In genomic region chr11:5498422-5498821, GRCm38 (mm10) we compare ENCODE assay signal across 12 mouse cellular contexts. TPM values are rescaled to one million over a fixed set of nuclear protein-coding genes. Genes with fewer than 3 reads are reported as not detected.
DNase-seq lines count a peak whose midpoint lies in the region; ATAC-seq and TF ChIP-seq lines count a peak whose summit lies in the region.
"Had no signal": no experiment of that assay in that cellular context is flagged by ENCODE, and none has a peak within 500 bp of the region (broad histone marks: within the 10 kb centered on the region; RNA-seq: fewer than 3 reads in every experiment).

No protein-coding gene starts in this region.

- no peak overlapping the region for H3K4me2 ChIP-seq in heart, embryonic 16.5 days (ENCODE audit: low read depth, low read length)
- H3K4me2 ChIP-seq in embryonic facial prominence, embryonic 15.5 days (replicated peaks), result no peak overlapping the region
- peak overlapping the region; percentile 19 for H3K4me2 ChIP-seq in liver, embryonic 16.5 days (ENCODE audit: low read depth, low read length)
- H3K4me2 ChIP-seq in midbrain, embryonic 15.5 days, result no peak overlapping the region
- H3K4me2 ChIP-seq: limb, embryonic 12.5 days; neural tube, embryonic 15.5 days had no signal

- H3K27me3 ChIP-seq in heart, embryonic 16.5 days (ENCODE audit: control insufficient read depth, insufficient read depth, low read length), result no peaks in the 10 kb centered on the region
- H3K27me3 ChIP-seq in E14TG2a.4 (ENCODE audit: insufficient read depth, low read length), result no peaks in the 10 kb centered on the region
- no peaks in the 10 kb centered on the region for H3K27me3 ChIP-seq in embryonic facial prominence, embryonic 15.5 days
- no peaks in the 10 kb centered on the region for H3K27me3 ChIP-seq in liver, embryonic 16.5 days (ENCODE audit: control insufficient read depth, insufficient read depth, low read depth, low read length)
- H3K27me3 ChIP-seq in midbrain, embryonic 15.5 days (replicated peaks), result no peaks in the 10 kb centered on the region
- H3K27me3 ChIP-seq: limb, embryonic 12.5 days; neural tube, embryonic 15.5 days had no signal

- H3K4me3 ChIP-seq in heart, embryonic 16.5 days (ENCODE audit: low read length), result no peak overlapping the region
- peak overlapping the region; percentile 57 for H3K4me3 ChIP-seq in E14TG2a.4 (replicated peaks; ENCODE audit: low read length)
- no peak overlapping the region for H3K4me3 ChIP-seq in embryonic facial prominence, embryonic 15.5 days (replicated peaks)
- H3K4me3 ChIP-seq in liver, embryonic 16.5 days (ENCODE audit: low read depth, low read length), result no peak overlapping the region
- H3K4me3 ChIP-seq in midbrain, embryonic 15.5 days, result no peak overlapping the region
- H3K4me3 ChIP-seq: limb, embryonic 12.5 days; neural tube, embryonic 15.5 days had no signal

- intact Hi-C loops in heart, postnatal 14 days (cut with DNase I), result no loop called here

- no peak overlapping the region for H3K9ac ChIP-seq in heart, embryonic 16.5 days (ENCODE audit: low read length)
- H3K9ac ChIP-seq in embryonic facial prominence, embryonic 15.5 days, result no peak overlapping the region
- H3K9ac ChIP-seq in liver, embryonic 16.5 days (ENCODE audit: low read depth, low read length), result no peak overlapping the region
- no peak overlapping the region for H3K9ac ChIP-seq in midbrain, embryonic 15.5 days
- H3K9ac ChIP-seq: limb, embryonic 12.5 days; neural tube, embryonic 15.5 days had no signal

- DNase-seq in heart, postnatal 14 days, result no peak
- DNase-seq: adrenal gland, postnatal 25 days; kidney, adult 8-10 months had no signal

- ATAC-seq in heart, embryonic 16.5 days (replicated peaks; ENCODE audit: extremely low read depth, insufficient read depth, low FRiP score), result no peak
- ATAC-seq in embryonic facial prominence, embryonic 15.5 days (ENCODE audit: insufficient number of reproducible peaks, low FRiP score, low TSS enrichment, low read depth), result no peak
- peak; percentile 74 for ATAC-seq in liver, embryonic 16.5 days (ENCODE audit: low read depth)
- ATAC-seq in monocyte, adult 5-6 weeks (replicated peaks; ENCODE audit: insufficient number of reproducible peaks, low FRiP score, low TSS enrichment, poor library complexity, severe bottlenecking), result no peak
- no peak for ATAC-seq in midbrain, embryonic 15.5 days (replicated peaks)
- ATAC-seq: CD4-positive, CD25-positive, alpha-beta regulatory T cell, adult 4 months had no signal

- H3K9me3 ChIP-seq in heart, embryonic 16.5 days (replicated peaks; ENCODE audit: control insufficient read depth, low read length), result no peaks in the 10 kb centered on the region
- peaks cover 4% of the 10 kb centered on the region for H3K9me3 ChIP-seq in E14TG2a.4 (ENCODE audit: low read length)
- no peaks in the 10 kb centered on the region for H3K9me3 ChIP-seq in embryonic facial prominence, embryonic 15.5 days (replicated peaks)
- H3K9me3 ChIP-seq in liver, embryonic 16.5 days (replicated peaks; ENCODE audit: control insufficient read depth, low read length), result no peaks in the 10 kb centered on the region
- no peaks in the 10 kb centered on the region for H3K9me3 ChIP-seq in midbrain, embryonic 15.5 days
- H3K9me3 ChIP-seq: limb, embryonic 12.5 days; neural tube, embryonic 15.5 days had no signal

- H3K4me1 ChIP-seq in heart, embryonic 16.5 days (ENCODE audit: control insufficient read depth, insufficient read depth, low read length), result 0 out of 2 replicates have a peak, but pooled peaks cover 4% of the 10 kb centered on the region
- H3K4me1 ChIP-seq in E14TG2a.4 (replicated peaks; ENCODE audit: low read depth, low read length), result peaks cover 91% of the 10 kb centered on the region
- 0 out of 2 replicates have a peak, but pooled peaks cover 3% of the 10 kb centered on the region for H3K4me1 ChIP-seq in embryonic facial prominence, embryonic 15.5 days
- peaks cover 18% of the 10 kb centered on the region for H3K4me1 ChIP-seq in liver, embryonic 16.5 days (ENCODE audit: control insufficient read depth, low read depth, low read length)
- H3K4me1 ChIP-seq in midbrain, embryonic 15.5 days, result no peaks in the 10 kb centered on the region
- H3K4me1 ChIP-seq: limb, embryonic 12.5 days; neural tube, embryonic 15.5 days had no signal

- TF ChIP-seq CTCF in E14TG2a.4 (conservative IDR thresholded peaks at IDR 0.05; ENCODE audit: low read length), result no peak

- peak overlapping the region; percentile 44 for H3K27ac ChIP-seq in heart, embryonic 16.5 days (ENCODE audit: low read length)
- H3K27ac ChIP-seq in embryonic facial prominence, embryonic 15.5 days (replicated peaks), result 0 out of 2 replicates have a peak overlapping the region, but pooled peaks have one; percentile 1
- H3K27ac ChIP-seq in liver, embryonic 16.5 days (ENCODE audit: low read length), result peak overlapping the region; percentile 78
- H3K27ac ChIP-seq in midbrain, embryonic 15.5 days, result no peak overlapping the region
- H3K27ac ChIP-seq: limb, embryonic 12.5 days; neural tube, embryonic 15.5 days had no signal

- 70% methylated on average over 9 of the region's 9 CpGs for WGBS in heart, embryonic 16.5 days
- 81% methylated on average over 9 of the region's 9 CpGs for WGBS in embryonic facial prominence, embryonic 15.5 days
- 68% methylated on average over 9 of the region's 9 CpGs for WGBS in liver, embryonic 16.5 days (ENCODE audit: insufficient replicate concordance)
- 85% methylated on average over 9 of the region's 9 CpGs for WGBS in midbrain, embryonic 15.5 days

- no peaks in the 10 kb centered on the region for H3K36me3 ChIP-seq in heart, embryonic 16.5 days (ENCODE audit: control insufficient read depth, insufficient read depth)
- no peaks in the 10 kb centered on the region; the same call in 1 of the 2 replicates for H3K36me3 ChIP-seq in E14TG2a.4 (ENCODE audit: insufficient read depth, low read length)
- no peaks in the 10 kb centered on the region for H3K36me3 ChIP-seq in embryonic facial prominence, embryonic 15.5 days
- H3K36me3 ChIP-seq in liver, embryonic 16.5 days (ENCODE audit: control insufficient read depth, insufficient read depth), result no peaks in the 10 kb centered on the region
- H3K36me3 ChIP-seq in midbrain, embryonic 15.5 days (replicated peaks), result no peaks in the 10 kb centered on the region
- H3K36me3 ChIP-seq: limb, embryonic 12.5 days; neural tube, embryonic 15.5 days had no signal

RNA-seq across cellular contexts. Expression of gene Xbp1, which starts 22.0 kb away (rescaled TPM):
- polyA plus RNA-seq in heart, embryonic 16.5 days (2015; fragmentation: Nextera tagmentation; extraction: Ambion mirVana), result 135 and 151 TPM in 2 replicates
- total RNA-seq in heart, postnatal 14 days (2021), result 10 to 100 TPM; 50.8 to 65.3 TPM
- polyA plus RNA-seq in embryonic facial prominence, embryonic 15.5 days (2015; fragmentation: Nextera tagmentation; extraction: Ambion mirVana), result 209 and 218 TPM in 2 replicates
- 105 and 116 TPM in 2 replicates for polyA plus RNA-seq in liver, embryonic 16.5 days (2015; fragmentation: Nextera tagmentation; extraction: Ambion mirVana)
- 247 to 277 TPM (median 261 TPM) in 3 replicates for total RNA-seq in monocyte, adult 5-6 weeks (2017)
- 152 and 159 TPM in 2 replicates for polyA plus RNA-seq in midbrain, embryonic 15.5 days (2015; fragmentation: Nextera tagmentation; extraction: Ambion mirVana)

RNA-seq across cellular contexts. Expression of gene Ccdc117, which starts 43.6 kb away (rescaled TPM):
- polyA plus RNA-seq in heart, embryonic 16.5 days (2015; fragmentation: Nextera tagmentation; extraction: Ambion mirVana), result 12.9 and 13.0 TPM in 2 replicates
- 10 to 100 TPM; 17.6 to 20.5 TPM for total RNA-seq in heart, postnatal 14 days (2021)
- 17.7 and 19.2 TPM in 2 replicates for polyA plus RNA-seq in embryonic facial prominence, embryonic 15.5 days (2015; fragmentation: Nextera tagmentation; extraction: Ambion mirVana)
- polyA plus RNA-seq in liver, embryonic 16.5 days (2015; fragmentation: Nextera tagmentation; extraction: Ambion mirVana), result 6.8 and 7.5 TPM in 2 replicates
- total RNA-seq in monocyte, adult 5-6 weeks (2017), result 45.0 to 57.3 TPM (median 46.3 TPM) in 3 replicates
- polyA plus RNA-seq in midbrain, embryonic 15.5 days (2015; fragmentation: Nextera tagmentation; extraction: Ambion mirVana), result 12.1 and 13.6 TPM in 2 replicates

RNA-seq across cellular contexts. Expression of gene Znrf3, which starts 53.8 kb away (rescaled TPM):
- polyA plus RNA-seq in heart, embryonic 16.5 days (2015; fragmentation: Nextera tagmentation; extraction: Ambion mirVana), result 6.5 and 7.3 TPM in 2 replicates
- total RNA-seq in heart, postnatal 14 days (2021), result 10 to 100 TPM; 10.4 to 12.6 TPM
- polyA plus RNA-seq in embryonic facial prominence, embryonic 15.5 days (2015; fragmentation: Nextera tagmentation; extraction: Ambion mirVana), result 15.9 and 16.9 TPM in 2 replicates
- 2.9 and 3.1 TPM in 2 replicates for polyA plus RNA-seq in liver, embryonic 16.5 days (2015; fragmentation: Nextera tagmentation; extraction: Ambion mirVana)
- total RNA-seq in monocyte, adult 5-6 weeks (2017), result 3.1 to 7.9 TPM (median 3.1 TPM) in 3 replicates
- polyA plus RNA-seq in midbrain, embryonic 15.5 days (2015; fragmentation: Nextera tagmentation; extraction: Ambion mirVana), result 7.1 and 7.8 TPM in 2 replicates
